Mouse (Mus musculus) embryonic stem cell, embryonic (primary cell): ENCODE measurements at regions not wholly inside any gene's neighbourhood (a gene's known extent, or its start where the extent isn't known, plus 50 kb on each side); places are given as distances from the start of the nearest gene placed in this dataset.

Experiments
- CTCF ChIA-PET, 4 experiments: fragments of 300-600 bp in 2 of 4; fragments of 350-600 bp in 2 of 4; sonication (Branson Sonifier 250); formaldehyde crosslinking; loops; one replicate each; lab custom pipeline; 2022; ENCODE audit warnings: inconsistent platforms in 2 of 4; lab: Charles Lee
- POLR2A ChIA-PET, 4 experiments: fragments of 300-600 bp in 2 of 4; fragments of 350-600 bp in 2 of 4; sonication (Branson Sonifier 250); formaldehyde crosslinking; loops; one replicate each; lab custom pipeline; 2022; ENCODE audit warnings: antibody characterized with exemption in 4 of 4, inconsistent platforms in 1 of 4; lab: Charles Lee

- POLR2A ChIA-PET = no interaction called here
These were observed 248.7 kb upstream of the Tpk1 start for GRCm38 (mm10) chr6:43914741-43915140.

GRCm38 (mm10) chr6:43885992-43886391 is 219.9 kb upstream of the Tpk1 start:
- ChIA-PET POLR2A (no interaction called here), CTCF (no interaction called here)

More at GRCm38 (mm10) chr6:43914741-43915140, 248.7 kb upstream of the Tpk1 start:
- CTCF ChIA-PET = no interaction called here

GRCm38 (mm10) chr6:43876711-43877110 is 210.6 kb upstream of the Tpk1 start:
- CTCF ChIA-PET = no interaction called here
- POLR2A ChIA-PET = no interaction called here

- ChIA-PET CTCF (no interaction called here), POLR2A (no interaction called here)
These were observed 193.3 kb upstream of the Tpk1 start for GRCm38 (mm10) chr6:43859406-43859805.

- CTCF ChIA-PET = no interaction called here
- POLR2A ChIA-PET = no interaction called here
These were observed 191.0 kb upstream of the Tpk1 start for GRCm38 (mm10) chr6:43857046-43857445.

GRCm38 (mm10) chr6:43853461-43853860 is 187.4 kb upstream of the Tpk1 start:
- ChIA-PET CTCF (no interaction called here), POLR2A (no interaction called here)

- ChIA-PET CTCF (no interaction called here), POLR2A (interaction anchor here in 1 of 4 experiments (0.7 kb wide), 1 partner anchor 10 kb away, joined by 4 read pairs; no protein-coding TSS in a partner anchor)
These were observed 185.2 kb upstream of the Tpk1 start for GRCm38 (mm10) chr6:43851306-43851705.

- POLR2A ChIA-PET = no interaction called here
- CTCF ChIA-PET = no interaction called here
These were observed 172.9 kb upstream of the Tpk1 start for GRCm38 (mm10) chr6:43838960-43839359.

- ChIA-PET CTCF (interaction anchor here in 2 of 4 experiments (0.6 to 0.8 kb wide), 2 partner anchors 217 to 773 kb away, joined by 5 to 13 read pairs; no protein-coding TSS in a partner anchor), POLR2A (no interaction called here)
These were observed 163.8 kb upstream of the Tpk1 start for GRCm38 (mm10) chr6:43829903-43830302.
